Mouse (Mus musculus) testis, postnatal 10 days (tissue): ENCODE data around the gene Jak2.

Experiments used
- DNase-seq: peaks from one replicate; pipeline ENCODE4 v3.0.0; 2021; ENCODE audit warnings: low spot score

Gene Jak2

DNA sequence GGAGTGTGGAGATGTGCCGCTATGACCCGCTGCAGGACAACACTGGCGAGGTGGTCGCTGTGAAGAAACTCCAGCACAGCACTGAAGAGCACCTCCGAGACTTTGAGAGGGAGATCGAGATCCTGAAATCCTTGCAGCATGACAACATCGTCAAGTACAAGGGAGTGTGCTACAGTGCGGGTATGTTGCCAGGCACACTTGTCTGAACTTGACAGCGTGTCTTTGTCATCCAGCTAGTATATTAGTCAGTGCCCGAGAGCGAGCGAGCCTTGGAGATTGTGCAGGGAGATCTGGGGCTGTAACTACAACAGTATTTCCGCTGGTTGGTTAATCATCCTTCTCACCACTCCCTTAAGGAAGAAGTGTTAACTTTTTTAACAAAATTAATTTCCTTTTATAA lies 49.3 kb downstream of the Jak2 start:
- DNase-seq = no peak

DNA sequence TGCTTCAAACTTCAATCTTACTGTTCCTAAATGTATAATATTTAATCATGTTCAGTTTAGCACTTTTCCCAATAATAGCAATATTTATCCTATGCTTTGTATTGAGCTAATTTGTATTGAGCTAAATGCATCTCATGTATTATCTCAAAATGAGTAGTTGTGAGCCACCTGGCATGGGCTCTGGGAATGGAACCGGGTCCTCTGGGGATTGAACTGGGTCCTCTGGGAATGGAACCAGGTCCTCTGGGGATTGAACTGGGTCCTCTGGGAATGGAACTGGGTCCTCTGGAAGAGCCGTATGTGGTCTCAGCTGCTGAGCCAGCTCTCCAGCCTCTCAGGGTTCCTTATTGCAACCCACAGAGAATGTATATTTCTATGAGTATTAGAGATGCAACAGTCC lies 50.5 kb downstream of the Jak2 start:
- no peak for DNase-seq

DNA sequence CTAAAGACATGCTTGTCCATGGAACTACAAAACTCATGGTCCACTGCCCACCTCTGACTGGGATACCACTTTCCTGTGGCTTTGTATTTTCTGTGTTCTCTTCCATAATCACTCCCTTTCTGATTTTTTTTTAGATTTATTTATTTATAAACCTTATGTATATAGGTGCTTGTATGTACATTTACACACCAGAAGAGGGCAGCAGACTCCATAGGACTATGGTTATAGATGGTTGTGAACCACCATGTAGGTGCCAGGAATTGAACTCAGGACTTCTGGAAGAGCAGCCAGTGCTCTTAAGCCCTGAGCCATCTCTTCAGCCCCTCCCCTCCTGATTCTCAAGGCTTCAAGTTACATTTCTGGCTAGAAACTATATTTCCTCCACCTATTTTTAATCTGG lies 57.2 kb downstream of the Jak2 start:
- DNase-seq = no peak

DNA sequence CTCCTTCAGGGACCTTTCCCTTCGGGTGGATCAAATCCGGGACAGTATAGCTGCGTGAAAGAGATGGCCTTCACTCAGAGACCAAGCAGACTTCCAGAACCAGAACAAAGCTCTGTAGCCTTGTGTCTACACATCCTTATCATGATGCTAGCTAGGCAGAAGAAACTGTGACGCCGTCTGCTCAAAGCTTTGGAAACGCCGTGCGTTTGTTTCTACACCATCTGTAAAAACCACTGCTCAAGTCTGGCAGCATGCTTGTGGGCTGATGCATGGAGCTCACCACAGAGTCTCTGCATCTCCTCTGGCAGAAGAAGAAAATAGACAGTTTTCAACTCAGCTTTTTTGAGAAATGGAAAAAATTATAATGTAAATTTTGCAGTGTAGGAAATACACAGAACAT lies 60.2 kb downstream of the Jak2 start:
- no peak for DNase-seq

DNA sequence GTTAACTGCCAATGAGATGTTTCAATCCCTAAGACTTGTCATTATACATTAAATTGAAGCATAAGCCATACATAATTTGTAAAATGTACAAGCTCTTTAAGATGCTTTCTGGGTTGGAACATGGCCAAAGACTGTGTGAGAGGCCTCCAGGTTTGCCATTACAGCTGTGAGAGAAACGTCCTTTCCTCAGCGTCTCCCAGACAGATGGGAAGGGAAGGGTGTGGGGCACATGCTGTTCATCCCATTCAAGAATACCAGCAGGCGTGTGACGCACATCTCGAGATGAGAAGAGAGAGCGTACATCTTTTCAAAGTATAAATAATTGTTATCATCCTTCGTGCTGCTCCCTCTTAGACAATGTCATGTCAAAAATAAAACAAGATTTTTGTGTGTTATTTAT lies 61.0 kb downstream of the Jak2 start:
- DNase-seq = no peak

DNA sequence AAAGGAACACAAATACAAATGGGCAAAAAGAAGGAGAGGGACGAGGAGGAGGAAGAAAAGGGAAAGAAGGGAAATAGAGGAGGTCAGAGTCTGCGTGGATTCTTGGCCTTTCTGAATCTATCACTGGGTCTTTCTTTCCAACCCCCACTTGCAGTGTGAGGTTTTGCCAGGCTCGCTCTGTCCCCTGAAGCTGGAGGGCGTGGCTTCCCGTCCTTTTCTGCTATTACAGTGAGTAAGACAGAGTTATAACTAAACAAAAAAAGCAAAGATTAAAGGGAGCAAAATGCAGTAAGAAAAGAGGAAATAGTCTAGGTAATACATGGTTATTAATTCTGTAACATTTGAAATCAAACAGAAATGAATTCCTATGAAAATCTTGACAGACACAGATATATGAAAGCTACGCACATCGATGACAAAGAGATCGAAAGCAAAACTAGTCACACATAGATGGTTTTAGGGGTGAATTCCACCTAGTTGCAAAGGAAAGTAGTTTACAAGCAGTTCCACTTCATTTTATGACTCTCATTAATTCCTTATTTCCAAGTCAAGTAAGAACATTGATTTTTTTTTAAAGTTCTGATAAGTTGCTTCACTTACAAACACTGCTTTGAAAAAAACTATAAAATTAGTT lies 71.9 kb downstream of the Jak2 start:
- no peak for DNase-seq

DNA sequence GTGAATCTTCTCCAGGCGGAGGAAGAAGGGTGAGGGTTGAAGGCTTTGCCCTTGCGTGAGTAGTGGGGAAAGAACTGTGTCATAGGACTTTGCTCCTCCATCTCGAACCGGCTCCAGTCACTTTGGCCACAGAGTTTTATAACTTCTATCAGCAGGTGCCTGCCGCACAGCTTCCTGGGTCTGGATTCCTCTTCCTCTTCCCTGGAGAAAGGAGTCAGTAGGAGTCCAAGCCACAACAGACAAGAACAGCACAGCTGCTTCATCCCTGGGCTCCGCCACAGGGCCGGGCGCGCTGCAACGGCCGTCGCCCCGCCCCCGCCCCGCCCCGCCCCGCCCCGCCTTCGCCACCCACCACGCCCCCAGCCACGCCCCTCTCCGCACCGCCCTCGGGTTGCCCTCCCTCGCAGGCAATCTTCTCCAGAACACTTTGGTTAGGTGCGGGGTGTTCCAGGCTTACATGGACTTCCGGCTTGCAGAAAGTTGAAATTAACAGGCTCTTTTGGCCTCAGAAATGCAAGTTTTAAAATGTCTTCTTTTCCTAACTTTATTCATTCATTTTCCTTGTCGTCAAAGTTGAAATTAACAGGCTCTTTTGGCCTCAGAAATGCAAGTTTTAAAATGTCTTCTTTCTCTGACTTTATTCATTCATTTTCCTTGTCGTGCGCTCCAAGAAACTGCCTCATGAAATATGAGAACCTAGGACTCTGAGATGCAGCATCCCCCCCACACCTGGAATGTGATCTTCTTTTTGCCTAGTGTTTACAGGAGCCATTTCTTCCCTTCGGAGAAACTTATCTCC lies 73.6 kb downstream of the Jak2 start, which contains the start of gene Insl6:
Gene Insl6, minus strand, starts transcription at position 304 of the 799 bp plus-strand sequence.
- peak; percentile 92 for DNase-seq

DNA sequence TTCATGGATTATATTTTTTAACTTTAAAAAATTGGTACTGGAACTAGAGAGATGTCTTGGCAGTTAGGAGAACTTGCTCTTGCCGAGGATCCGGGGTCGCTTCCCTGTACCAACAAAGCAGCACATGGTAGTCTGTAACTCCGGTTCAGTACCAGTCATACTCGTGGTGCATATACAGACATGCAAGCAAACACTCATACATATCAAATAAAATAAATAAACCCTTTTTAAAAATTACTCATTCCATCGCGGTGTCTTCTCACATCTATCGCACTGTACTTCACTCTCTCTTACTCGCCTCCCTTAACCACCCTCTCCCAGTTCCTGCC lies 74.2 kb downstream of the Jak2 start:
- no peak for DNase-seq

DNA sequence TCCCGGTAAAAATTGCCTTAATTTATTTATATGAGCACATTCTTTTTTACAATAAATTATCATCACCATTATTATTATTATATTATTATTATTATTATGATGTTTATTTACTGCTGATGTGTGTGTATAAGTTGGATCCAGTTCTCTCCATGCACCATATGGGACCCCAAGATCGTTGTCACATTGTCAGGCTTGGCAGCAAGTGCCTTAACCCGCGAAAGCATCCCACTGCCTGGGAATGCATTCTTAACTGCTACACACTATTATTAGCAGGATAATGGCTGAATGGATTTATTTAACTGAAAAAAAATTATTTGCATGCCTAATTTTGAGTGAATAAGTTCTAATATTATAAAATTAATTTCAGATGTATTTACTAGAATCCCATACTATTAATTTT lies 74.8 kb downstream of the Jak2 start:
- no peak for DNase-seq

DNA sequence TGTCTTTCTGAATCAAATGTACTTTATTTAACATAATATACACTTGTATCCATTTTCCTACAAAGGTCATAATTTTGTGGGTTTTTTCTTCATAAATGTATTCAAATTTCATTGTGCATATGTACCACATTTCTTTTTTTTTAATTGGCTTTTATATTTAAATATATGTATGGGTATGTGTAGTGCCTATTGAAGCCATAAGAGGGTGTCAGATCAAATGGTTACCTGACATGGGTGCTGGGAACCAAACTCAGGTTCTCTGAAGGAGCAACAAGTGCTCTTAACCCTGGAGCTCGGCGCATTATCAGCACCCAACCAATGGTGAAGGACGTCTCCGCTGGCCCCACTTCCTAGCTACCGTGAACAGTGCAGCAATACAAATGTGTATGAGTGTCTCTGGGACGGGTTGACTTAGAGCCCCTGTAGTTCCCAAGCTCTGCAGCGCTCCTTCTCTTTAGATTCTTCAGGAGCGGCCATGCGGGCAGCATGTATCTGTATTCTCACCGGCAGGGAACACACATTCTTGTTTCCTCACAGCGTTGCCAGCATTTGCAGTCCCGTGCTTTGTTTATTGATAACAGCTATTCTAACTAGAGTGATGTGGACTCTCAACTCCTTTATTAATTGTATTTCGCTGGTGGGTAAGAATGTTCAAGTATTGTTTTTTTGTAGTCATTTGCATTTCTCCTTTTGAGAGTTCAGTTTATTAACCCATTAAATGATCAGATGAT lies 75.4 kb downstream of the Jak2 start:
- no peak for DNase-seq

DNA sequence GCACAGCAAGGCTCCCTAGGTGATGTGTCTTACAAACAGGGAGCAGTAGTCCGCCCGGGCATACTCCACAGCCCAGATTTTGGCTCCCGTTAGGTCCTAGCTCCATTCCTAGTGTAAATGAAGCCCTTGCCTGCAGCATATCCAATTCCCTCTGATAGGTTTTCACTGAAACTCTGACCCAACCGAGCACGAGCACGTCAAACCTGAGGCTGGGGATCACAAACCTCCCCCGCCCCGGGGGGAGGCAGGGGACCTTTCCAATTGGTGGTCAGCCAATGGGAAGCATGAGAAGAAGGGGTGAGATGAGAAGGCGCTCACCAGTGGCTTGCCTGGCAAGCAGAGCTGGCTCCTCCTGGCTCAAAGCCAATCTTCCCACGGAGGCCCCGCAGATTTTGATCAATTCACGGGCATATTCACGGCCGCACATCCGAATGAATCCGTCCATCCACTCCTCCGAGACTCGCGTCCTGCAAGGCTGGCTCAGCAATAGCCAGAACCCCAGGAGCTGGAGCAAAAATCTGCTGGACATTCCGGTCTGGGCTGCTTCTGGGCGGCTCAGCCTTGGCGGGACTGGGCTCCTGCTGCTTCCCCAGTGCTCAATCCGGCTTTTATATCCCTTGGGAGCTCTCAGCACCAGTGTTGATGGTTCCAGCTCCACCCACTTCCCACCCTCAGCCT lies 82.6 kb downstream of the Jak2 start, which contains the start of gene Rln1:
Gene Rln1, minus strand, starts transcription at position 603 of the 678 bp plus-strand sequence.
- DNase-seq = peak; percentile 58

DNA sequence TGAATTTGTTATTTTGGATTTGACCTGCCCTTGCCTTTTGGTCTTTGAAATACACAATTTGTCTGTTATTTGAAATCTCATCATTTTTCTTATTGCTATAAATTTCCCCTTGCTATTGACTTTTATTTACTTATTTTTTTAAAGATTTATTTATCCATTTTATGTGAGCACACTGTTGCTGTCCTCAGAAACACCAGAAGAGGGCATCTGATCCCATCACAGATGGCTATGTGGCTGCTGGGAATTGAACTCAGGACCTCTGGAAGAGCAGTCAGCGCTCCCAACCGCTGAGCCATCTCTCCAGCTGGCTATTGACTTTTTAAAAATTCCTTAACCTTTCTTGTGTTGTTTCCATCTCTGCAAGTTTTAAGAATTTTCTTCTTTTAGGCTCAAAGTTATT lies 85.0 kb downstream of the Jak2 start:
- no peak for DNase-seq

DNA sequence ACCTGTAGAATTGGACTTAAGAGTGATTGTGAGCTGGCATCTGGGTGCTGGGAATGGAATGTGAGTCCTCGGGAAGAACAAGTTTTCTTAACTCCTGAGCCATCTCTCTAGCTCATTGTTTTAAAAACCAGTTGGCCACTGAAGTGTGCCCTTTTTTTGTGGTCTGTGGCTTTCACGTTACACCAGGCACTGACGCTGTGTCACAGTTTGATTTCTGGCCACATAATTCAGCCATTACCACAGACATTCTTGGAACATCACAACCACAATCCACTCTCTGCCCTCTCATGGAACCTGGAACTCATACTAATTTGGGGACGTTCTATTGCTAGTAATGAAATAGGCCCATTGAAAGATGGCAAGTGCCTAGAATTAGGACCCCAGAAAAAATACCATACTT lies 89.4 kb downstream of the Jak2 start:
- DNase-seq = no peak

DNA sequence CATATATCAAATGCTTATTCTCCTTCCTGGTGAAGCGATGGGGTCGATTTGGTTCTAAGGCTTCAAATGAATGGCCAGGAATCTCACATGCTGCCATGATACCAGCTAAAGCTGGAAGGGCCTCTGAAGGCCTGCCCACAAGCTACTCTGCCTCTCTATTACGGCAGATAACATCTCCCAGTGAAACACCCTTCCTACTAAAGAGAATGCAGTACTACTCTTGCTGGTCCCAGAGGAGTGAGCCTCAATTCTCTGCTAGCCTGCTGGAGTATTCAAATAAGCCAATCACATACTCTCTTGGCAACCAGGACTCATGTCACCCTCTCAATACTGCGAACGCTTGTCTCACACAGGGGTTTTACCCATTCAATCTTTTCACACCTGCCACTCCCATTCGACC lies 90.7 kb downstream of the Jak2 start:
- DNase-seq = no peak

DNA sequence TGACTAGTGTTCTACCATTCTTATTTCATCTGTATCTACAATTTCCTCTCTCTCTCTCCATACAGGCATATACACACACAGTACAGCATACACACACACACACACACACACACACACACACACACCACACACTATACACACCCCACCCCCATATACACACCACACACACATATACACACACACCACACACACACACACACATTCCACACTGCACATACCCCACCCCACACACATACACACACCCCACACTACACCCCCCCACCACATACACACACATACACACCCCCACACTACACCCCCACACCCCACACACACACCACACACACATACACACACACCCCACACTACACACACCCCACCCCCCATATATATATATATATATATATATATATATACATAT lies 93.2 kb downstream of the Jak2 start:
- DNase-seq = no peak

DNA sequence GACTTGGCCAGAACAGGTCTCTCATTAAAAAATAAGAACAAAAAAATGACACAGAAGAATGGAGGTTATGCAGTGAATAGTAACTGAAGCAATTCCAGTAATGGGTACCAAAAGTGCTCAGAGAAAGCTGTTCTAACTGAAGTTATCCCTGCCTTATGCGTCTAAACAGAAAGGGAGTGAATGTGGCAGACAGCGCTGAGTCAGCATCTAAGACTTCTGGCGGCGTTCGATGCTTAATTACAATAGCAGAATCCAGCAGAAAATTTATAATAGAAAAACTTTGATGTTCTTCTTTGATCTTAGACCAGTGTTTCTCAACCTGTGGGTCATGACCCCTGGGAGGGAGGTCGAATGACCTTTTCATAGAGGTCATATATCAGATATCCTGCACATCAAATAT lies 94.0 kb downstream of the Jak2 start:
- no peak for DNase-seq

DNA sequence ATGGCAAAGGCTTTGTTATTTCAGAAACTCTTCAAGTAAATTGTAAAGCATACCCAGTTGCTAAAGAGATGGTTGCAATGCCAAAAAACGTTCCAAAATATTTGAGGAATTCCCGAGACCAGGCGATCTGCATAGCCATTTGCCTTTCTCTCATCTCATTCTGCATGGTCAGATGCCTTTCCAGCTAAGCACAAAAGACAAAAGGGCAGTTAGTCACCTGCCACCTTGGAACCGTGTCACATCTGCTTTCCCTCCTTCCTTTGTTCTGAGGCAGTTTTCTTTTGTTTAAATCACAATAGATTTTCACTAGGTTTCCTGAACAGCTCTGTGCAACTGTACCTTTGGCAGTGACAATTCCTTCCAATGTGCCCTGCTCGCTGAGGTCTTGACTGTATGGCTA lies 99.4 kb downstream of the Jak2 start:
- DNase-seq = no peak

DNA sequence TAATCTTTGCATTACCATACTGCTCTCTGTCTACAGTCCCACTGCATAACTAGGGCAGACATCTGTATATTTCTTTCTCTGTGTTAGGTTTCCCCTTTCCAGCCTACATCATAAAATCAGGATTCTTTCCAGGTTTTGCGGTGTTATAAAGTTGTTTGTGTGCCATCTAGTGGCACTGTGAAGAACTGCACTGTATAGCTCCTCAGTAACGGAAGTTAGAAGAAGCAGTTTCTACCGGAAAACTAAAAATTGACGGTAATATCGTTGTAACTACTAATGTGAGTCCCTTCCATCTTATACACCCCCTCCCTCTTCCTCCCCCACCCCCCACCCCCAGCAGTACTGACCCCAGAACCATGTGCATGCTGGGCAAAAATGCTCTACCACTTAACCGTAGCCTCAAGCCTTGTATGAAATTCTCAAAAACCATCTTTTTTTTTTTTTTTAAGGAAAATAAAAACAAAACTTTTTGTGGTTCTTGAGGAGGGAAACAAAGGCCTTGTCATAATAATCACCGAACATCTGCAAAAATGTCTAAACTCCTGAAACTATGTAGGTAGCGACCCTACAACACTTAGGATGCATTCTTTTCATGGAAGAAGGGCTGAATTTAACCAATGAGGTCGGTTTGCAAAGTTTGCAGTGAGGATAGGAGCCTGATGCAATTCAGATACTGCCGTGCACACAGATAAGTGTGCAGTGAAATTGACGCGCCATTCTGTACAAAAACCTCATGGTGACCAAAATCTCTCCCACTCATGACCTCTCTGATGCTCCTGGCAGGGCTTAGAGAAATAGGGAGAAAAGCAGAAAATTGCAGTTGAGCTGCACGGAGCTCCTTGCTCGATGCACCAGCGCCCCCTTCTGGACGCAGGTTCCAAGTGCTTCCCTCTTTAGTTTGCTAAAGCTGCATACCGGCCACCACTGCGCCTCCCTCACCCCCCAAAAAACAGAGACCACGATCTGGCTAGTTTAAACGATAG lies 103.6 kb downstream of the Jak2 start:
- DNase-seq = peak; percentile 96

DNA sequence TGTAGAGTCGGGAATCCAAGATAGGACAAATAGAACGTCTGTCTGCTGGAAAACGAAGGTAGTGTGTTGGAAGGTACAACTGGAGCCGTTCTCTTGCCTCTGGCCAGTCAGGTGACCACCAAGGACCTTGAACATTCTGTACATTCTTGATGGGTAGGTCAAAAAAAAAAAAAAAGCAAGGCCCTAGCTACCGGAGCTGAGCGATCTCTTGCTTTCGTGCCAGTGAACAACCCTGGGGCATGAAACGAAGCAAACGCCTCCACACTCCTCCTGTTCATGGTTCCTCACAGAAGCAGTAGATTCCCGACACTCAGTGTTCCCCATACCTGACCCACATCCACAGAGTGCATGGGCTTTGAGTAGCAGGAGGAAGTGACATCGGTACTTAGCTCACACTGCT lies 104.7 kb downstream of the Jak2 start:
- DNase-seq = no peak

DNA sequence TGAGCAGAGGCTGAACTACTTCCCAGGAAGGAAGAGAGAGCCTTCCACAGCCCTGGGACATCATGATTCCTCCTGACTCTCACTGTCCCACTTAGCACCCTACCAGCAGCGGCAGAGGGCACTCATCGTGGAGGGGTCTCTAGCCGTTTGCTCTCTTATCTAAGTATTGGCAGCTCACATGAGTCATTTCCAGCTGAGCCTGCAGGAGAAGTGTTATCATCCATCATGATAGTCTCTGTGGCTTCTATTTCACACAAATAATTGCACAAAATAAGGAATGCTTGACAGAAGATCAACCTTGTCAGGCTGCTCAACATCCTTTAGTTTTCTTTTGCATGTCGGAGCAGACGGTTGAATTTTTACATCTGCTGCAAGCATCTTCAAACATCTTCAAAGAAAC lies 108.6 kb downstream of the Jak2 start:
- no peak for DNase-seq

DNA sequence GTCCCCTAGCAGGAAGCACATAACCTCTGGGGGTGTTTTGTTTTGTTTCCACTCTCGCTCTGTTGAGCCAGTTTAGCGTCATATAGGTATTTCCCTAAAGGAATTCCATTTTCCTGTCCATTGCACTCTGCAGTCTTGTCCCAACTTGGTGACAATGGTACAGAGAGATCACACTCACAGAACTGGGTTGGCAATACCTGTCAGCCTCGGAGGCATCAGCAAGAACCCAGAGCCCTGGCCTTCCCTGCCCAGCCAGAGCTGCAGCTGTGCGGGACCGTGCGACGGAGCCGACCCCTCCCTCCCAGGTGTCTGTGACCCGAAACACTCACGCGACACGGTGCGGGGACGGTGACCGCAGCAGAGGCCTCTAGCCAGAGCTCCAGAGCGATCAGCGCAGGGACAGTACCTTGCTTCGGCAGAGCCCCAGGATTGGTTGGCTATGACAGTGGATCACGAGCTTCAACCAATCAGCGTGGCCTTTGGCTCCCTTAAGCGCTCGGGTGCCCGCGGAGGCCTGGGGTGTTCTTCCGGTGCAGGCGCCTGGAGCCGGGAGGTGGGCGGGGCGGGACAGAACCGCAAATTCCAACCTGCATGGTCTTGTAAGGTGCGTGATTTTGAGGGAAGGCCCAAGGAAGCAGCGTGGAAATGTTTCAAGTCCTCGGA lies 110.0 kb downstream of the Jak2 start:
- DNase-seq = peak; percentile 89
